Mouse (Mus musculus) T-helper 2 cell (primary cell): ENCODE results near the gene Gm44502.

Experiments
- in situ Hi-C: fragments of 300-600 bp; cut with MboI, MseI; formaldehyde crosslinking; loops from one replicate; pipeline ENCODE4 v1.15.1; 2025; ENCODE audit warnings: high pct_unique_total_duplicates

Gene Gm44502

GRCm38 (mm10) chr15:89399716-89400115 is 29.8 kb downstream of the Gm44502 start:
- in situ Hi-C loops: no loop called here

GRCm38 (mm10) chr15:89398146-89398545 is 31.4 kb downstream of the Gm44502 start:
- in situ Hi-C loops: no loop called here

- in situ Hi-C loops: no loop called here
Observed at GRCm38 (mm10) chr15:89396883-89397282, 32.6 kb downstream of the Gm44502 start.

GRCm38 (mm10) chr15:89390081-89390480 is 39.4 kb downstream of the Gm44502 start:
- in situ Hi-C loops: no loop called here

- in situ Hi-C loops: no loop called here
Observed at GRCm38 (mm10) chr15:89387127-89387526, 42.4 kb downstream of the Gm44502 start.

- in situ Hi-C loops: loop anchor here (5.0 kb wide), 1 partner anchor 42 kb away; no protein-coding TSS in a partner anchor
Observed at GRCm38 (mm10) chr15:89384617-89385016, 44.9 kb downstream of the Gm44502 start, which contains the start of gene Klhdc7b. Gene Klhdc7b, plus strand, starts transcription at chr15:89384917.

GRCm38 (mm10) chr15:89379429-89379828 is 50.1 kb downstream of the Gm44502 start:
- in situ Hi-C loops: no loop called here

GRCm38 (mm10) chr15:89378831-89379401 is 50.6 kb downstream of the Gm44502 start, which contains the start of gene Odf3b:
Gene Odf3b, minus strand, starts transcription at chr15:89379282.
- in situ Hi-C loops: no loop called here

- in situ Hi-C loops: no loop called here
Observed at GRCm38 (mm10) chr15:89377938-89378828, 51.3 kb downstream of the Gm44502 start.

- in situ Hi-C loops: no loop called here
Observed at GRCm38 (mm10) chr15:89377362-89377761, 52.1 kb downstream of the Gm44502 start.

GRCm38 (mm10) chr15:89376957-89377356 is 52.5 kb downstream of the Gm44502 start, which contains the start of gene Tymp:
Gene Tymp, minus strand, starts transcription at chr15:89377039.
- in situ Hi-C loops: no loop called here

- in situ Hi-C loops: no loop called here
Observed at GRCm38 (mm10) chr15:89376040-89376439, 53.5 kb downstream of the Gm44502 start.

- in situ Hi-C loops: loop anchor here (5.0 to 25.0 kb wide), 2 partner anchors 553 to 638 kb away; partner anchors contain the start of gene Brd1
Observed at GRCm38 (mm10) chr15:89374801-89375534, 54.5 kb downstream of the Gm44502 start.

GRCm38 (mm10) chr15:89374340-89374739 is 55.2 kb downstream of the Gm44502 start:
- in situ Hi-C loops: loop anchor here (5.0 to 25.0 kb wide), 2 partner anchors 552 to 637 kb away; partner anchors contain the start of gene Brd1

- in situ Hi-C loops: loop anchor here (5.0 to 25.0 kb wide), 2 partner anchors 552 to 637 kb away; partner anchors contain the start of gene Brd1
Observed at GRCm38 (mm10) chr15:89373762-89374248, 55.7 kb downstream of the Gm44502 start, which contains the start of gene Sco2. Gene Sco2, minus strand, starts transcription at chr15:89373846.

- in situ Hi-C loops: loop anchor here (5.0 to 25.0 kb wide), 2 partner anchors 551 to 636 kb away; partner anchors contain the start of gene Brd1
Observed at GRCm38 (mm10) chr15:89373027-89373761, 56.3 kb downstream of the Gm44502 start.

- in situ Hi-C loops: loop anchor here (5.0 to 25.0 kb wide), 2 partner anchors 550 to 635 kb away; partner anchors contain the start of gene Brd1
Observed at GRCm38 (mm10) chr15:89372536-89372935, 57.0 kb downstream of the Gm44502 start.

- in situ Hi-C loops: loop anchor here (5.0 to 25.0 kb wide), 2 partner anchors 550 to 635 kb away; partner anchors contain the start of gene Brd1
Observed at GRCm38 (mm10) chr15:89372068-89372467, 57.4 kb downstream of the Gm44502 start.
